Mouse (Mus musculus) lung, adult 2 months (tissue): ENCODE results near the gene 4930505A04Rik.

ENCODE experiments used
- CTCF ChIP-seq: fragments of 200-500 bp; IDR thresholded peaks from 2 replicates; pipeline ENCODE4 v1.5.1; 2011; ENCODE audit warnings: mild to moderate bottlenecking, low read length, control low read depth; ENCODE audit not compliant: insufficient read depth
- POLR2A ChIP-seq: fragments of 200-500 bp; IDR thresholded peaks from 2 replicates; pipeline ENCODE4 v1.6.1; 2011; ENCODE audit warnings: low read depth, mild to moderate bottlenecking, control low read depth, low read length, borderline replicate concordance; ENCODE audit errors: extremely low read depth

DNA sequence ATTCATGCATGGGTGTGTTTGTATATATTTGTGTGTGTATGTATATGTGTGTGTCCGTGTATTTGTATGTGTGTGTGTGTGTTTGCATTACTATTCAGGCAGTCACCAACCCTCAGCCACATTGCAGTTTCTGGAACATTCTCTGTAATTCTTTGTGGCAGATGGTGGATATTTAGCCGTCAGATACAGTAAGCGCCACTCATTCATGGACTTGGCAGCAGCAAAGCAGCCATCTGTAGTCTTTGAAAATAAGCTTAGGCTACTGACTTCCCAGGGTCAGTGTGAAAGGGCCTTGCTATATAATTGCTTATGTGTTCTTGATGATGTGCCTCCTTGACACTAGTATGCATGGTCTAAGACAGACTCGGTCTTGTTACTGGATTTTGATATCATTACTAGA is 36.6 kb upstream of the 4930505A04Rik start:
- TF ChIP-seq POLR2A: no peak
- no peak for TF ChIP-seq CTCF
